Mouse (Mus musculus) liver, embryonic 14.5 days (tissue): ENCODE results near the gene Gclc. TPM values are rescaled to one million over a fixed set of nuclear protein-coding genes. Genes with fewer than 3 reads are reported as not detected.

ENCODE experiments used
- ATAC-seq: fragments of 200-750 bp; cut with Nextera tagmentation; 2 replicates; pipeline ENCODE4 v1.8.0; 2017; ENCODE audit warnings: moderate number of reproducible peaks, mild to moderate bottlenecking, moderate library complexity; ENCODE audit not compliant: insufficient read depth
- DNase-seq, 3 experiments: peaks; one replicate each; pipeline ENCODE4 v3.0.0-alpha.2; 2012 to 2013; ENCODE audit warnings: low read depth in 3 of 3, low spot score in 3 of 3
- H3K27ac ChIP-seq: fragments of 300-500 bp; sonication (generic); 2 replicates; pipeline ENCODE4 v1.5.1; 2014; ENCODE audit warnings: moderate library complexity, mild to moderate bottlenecking, control low read depth, inconsistent platforms
- H3K27me3 ChIP-seq: fragments of 300-500 bp; sonication (generic); 2 replicates; pipeline ENCODE4 v1.6.1; 2014; ENCODE audit warnings: mild to moderate bottlenecking, low read length, moderate library complexity; ENCODE audit not compliant: control insufficient read depth, insufficient read depth
- H3K36me3 ChIP-seq: fragments of 300-500 bp; sonication (generic); replicated peaks from 2 replicates; pipeline ENCODE4 v1.6.1; 2014; ENCODE audit warnings: low read depth; ENCODE audit not compliant: control insufficient read depth, insufficient read depth
- H3K4me1 ChIP-seq, 2 experiments: fragments of 200-500 bp in 1 of 2; fragments of 300-500 bp in 1 of 2; sonication (generic) in 1 of 2; replicated peaks; 2 replicates each; pipeline ENCODE4 v1.6.1; 2012 to 2014; ENCODE audit warnings: antibody characterized with exemption in 1 of 2, inconsistent platforms in 1 of 2, low read length in 1 of 2; ENCODE audit not compliant: control insufficient read depth in 2 of 2, insufficient read depth in 2 of 2
- H3K4me2 ChIP-seq: fragments of 300-500 bp; sonication (generic); 2 replicates; pipeline ENCODE4 v1.6.1; 2014; ENCODE audit warnings: low read depth, mild to moderate bottlenecking, control low read depth, moderate library complexity
- H3K4me3 ChIP-seq, 2 experiments: fragments of 200-500 bp in 1 of 2; fragments of 300-500 bp in 1 of 2; sonication (generic) in 1 of 2; 2 replicates each; pipeline ENCODE4 v1.5.1; 2012 to 2014; ENCODE audit warnings: low read depth in 2 of 2, low read length in 2 of 2, mild to moderate bottlenecking in 2 of 2, control low read depth in 1 of 2, inconsistent platforms in 1 of 2, moderate library complexity in 1 of 2; ENCODE audit not compliant: insufficient read depth in 1 of 2
- H3K9ac ChIP-seq: fragments of 300-500 bp; sonication (generic); replicated peaks from 2 replicates; pipeline ENCODE4 v1.6.1; 2014; ENCODE audit warnings: mild to moderate bottlenecking, control low read depth, moderate library complexity
- H3K9me3 ChIP-seq: fragments of 300-500 bp; sonication (generic); 2 replicates; pipeline ENCODE4 v1.6.1; 2016; ENCODE audit warnings: low read length, mixed read lengths; ENCODE audit not compliant: control insufficient read depth
- CTCF ChIP-seq: IDR thresholded peaks from 2 replicates; pipeline ENCODE4 v1.5.1; 2016; ENCODE audit warnings: antibody characterized with exemption, low read depth, control low read depth
- EP300 ChIP-seq: IDR thresholded peaks from 2 replicates; pipeline ENCODE4 v1.6.1; 2016; ENCODE audit warnings: antibody characterized with exemption, low read depth
- whole genome bisulfite sequencing: fragments of 180-500 bp; shearing (Covaris S2); extraction: QIAGEN DNeasy Blood & Tissue Kit; methylation state at CpG from one replicate; pipeline ENCODE4 v1.1.7; 2014; ENCODE audit not compliant: insufficient replicate concordance; 5-methylcytosine and 5-hydroxymethylcytosine counted together
- polyA plus RNA-seq, 2 experiments: library from polyadenylated mRNA; depleted of rRNA in 1 of 2; stranded (reverse) in 1 of 2; unstranded in 1 of 2; fragments of >200 nt; fragmentation: Nextera tagmentation in 1 of 2; extraction: Ambion mirVana in 1 of 2; gene quantifications; 2 replicates each; pipeline versions ENCODE4 v1.2.1 to v1.2.3; 2012 to 2014

The Gclc gene
- polyA plus RNA-seq, 2 experiments: 26.6 to 30.9 TPM

DNA sequence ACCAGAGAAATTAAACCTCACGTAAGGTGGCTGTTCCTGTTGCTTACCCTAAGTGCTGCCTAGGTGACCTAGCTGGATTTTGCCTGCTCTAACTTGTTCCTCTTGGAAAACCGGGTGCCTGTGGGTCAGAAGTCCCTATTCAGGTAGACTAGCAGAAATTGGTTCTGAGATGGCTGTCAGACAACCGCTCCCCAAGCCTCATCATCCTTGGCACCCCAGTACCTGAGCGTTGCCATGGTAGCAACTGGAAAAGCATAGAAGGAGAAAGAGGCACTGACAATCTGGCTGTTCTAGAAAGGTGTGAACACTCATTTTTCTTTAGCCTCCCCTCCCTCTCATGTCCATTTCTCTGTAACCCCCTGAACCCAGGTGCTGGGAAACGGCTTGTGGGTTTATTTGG, 17.0 kb downstream of the Gclc start:
- H3K4me2 ChIP-seq: no peak overlapping the region
- no peaks in the 10 kb centered on the region for H3K27me3 ChIP-seq
- ATAC-seq: no peak
- H3K4me1 ChIP-seq: no peaks in the 10 kb centered on the region
- no peak overlapping the region for H3K27ac ChIP-seq
- no peak overlapping the region for H3K4me3 ChIP-seq
- no peak overlapping the region for H3K9ac ChIP-seq
- H3K9me3 ChIP-seq: no peaks in the 10 kb centered on the region
- peaks cover 35% of the 10 kb centered on the region for H3K36me3 ChIP-seq
- WGBS: 89% methylated on average over 5 of the region's 5 CpGs
- TF ChIP-seq CTCF (no peak), EP300 (no peak)
- DNase-seq: no peak

DNA sequence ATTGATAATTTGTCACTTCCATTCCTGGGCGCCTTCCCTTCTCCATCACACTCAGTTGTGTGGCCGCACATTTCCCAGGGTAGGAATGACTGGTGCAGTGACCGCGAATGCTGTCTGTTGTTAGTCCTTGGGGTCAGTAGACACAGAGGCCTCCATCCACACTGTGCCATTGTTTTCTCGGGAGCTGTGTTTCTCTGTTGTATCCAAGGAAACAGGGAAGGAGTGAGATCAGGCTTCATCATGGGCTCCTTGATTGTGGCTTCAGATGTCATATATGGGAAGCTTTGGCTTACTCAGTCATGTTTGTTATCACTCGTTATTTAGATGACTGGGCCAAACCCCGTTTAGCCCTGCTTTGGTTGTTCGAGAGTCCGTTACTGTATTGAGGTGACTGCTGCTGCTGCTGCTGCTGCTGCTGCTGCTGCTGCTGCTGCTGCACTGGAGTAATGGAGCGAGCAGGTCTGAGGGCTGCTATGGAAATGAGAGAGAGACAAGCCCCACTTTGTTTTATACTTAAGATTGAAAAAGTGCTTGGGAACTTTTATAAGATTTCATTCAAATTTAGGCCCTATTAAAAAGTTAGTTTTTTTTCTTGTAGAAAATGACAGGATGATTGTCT, 17.5 kb downstream of the Gclc start:
- Histone ChIP-seq H3K4me2 (no peak overlapping the region), H3K27ac (no peak overlapping the region), H3K36me3 (peaks cover 35% of the 10 kb centered on the region), H3K4me3 (no peak overlapping the region), H3K9ac (no peak overlapping the region), H3K27me3 (no peaks in the 10 kb centered on the region), H3K4me1 (no peaks in the 10 kb centered on the region), H3K9me3 (no peaks in the 10 kb centered on the region)
- WGBS: 73% methylated on average over 10 of the region's 10 CpGs
- ATAC-seq (no peak), DNase-seq (no peak)
- no peak for TF ChIP-seq EP300

DNA sequence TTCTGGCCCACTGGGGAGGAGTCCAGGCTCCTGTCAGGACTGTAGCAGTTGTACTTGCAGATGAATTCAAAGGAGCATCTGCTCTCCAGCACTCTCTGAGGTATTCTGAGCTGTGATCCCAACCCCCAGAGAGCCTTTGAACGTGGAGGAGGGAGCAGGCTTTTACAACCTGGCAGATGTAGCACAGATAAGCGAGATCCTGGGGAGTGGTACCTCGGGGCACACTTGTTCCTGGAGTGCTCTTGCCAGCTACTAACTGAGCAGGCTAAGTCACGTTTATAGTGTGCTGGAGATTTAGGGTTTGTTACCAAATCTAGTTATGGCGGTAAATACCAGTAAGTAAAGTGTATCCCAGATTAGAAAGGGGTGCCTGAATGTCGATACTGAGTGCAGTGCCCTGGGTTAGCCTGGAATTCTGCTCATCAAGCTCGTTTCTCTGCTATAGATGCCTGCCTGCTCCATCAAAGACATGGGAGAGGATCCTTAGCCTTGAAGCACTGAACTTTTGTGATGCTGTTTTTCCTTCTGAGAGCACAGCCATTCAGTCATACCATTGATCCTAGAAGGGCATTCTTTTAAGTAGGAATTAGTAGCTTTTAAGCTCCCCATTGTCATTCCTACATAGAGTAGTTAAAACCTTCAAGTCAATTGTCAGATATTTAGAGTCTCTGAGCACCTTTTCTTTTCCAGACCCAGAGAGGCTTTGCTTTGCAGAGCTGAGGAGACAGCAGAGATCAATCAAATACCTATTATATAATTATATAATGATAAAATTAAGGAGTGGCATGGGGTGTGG, 22.6 kb downstream of the Gclc start:
- H3K4me2 ChIP-seq: no peak overlapping the region
- ATAC-seq: no peak
- no peaks in the 10 kb centered on the region for H3K4me1 ChIP-seq
- no peak overlapping the region for H3K4me3 ChIP-seq
- H3K9ac ChIP-seq: no peak overlapping the region
- 75% methylated on average over 7 of the region's 7 CpGs for WGBS
- TF ChIP-seq EP300 (no peak), CTCF (no peak)
- H3K27me3 ChIP-seq: no peaks in the 10 kb centered on the region
- H3K36me3 ChIP-seq: peaks cover 71% of the 10 kb centered on the region
- no peak overlapping the region for H3K27ac ChIP-seq
- no peaks in the 10 kb centered on the region for H3K9me3 ChIP-seq
- DNase-seq: no peak

DNA sequence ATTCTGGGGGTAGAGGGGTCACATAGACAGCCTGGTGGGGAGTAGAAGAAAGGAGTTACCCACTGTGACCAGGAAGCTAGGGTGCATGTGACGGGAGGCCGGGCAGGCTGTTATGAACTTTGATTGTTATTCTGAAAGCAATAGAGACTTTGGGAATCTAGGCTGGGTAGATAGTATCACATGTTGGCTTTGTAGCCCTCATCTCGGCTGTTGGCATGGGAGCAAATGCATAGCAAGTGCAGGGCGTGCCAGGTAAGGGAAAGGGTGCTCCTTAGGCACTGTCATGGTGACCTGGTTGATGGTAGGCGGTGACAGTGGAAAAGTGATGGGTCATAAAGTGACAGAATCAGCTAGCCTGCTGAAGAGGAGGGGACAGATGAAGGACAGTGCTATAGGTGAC, 23.3 kb downstream of the Gclc start:
- no peak for TF ChIP-seq CTCF
- no peak for TF ChIP-seq EP300
- WGBS: 88% methylated on average over 5 of the region's 5 CpGs
- Histone ChIP-seq H3K4me2 (no peak overlapping the region), H3K27ac (no peak overlapping the region), H3K9ac (no peak overlapping the region), H3K4me3 (no peak overlapping the region), H3K36me3 (peaks cover 78% of the 10 kb centered on the region), H3K27me3 (no peaks in the 10 kb centered on the region), H3K4me1 (no peaks in the 10 kb centered on the region), H3K9me3 (no peaks in the 10 kb centered on the region)
- ATAC-seq (no peak), DNase-seq (no peak)

DNA sequence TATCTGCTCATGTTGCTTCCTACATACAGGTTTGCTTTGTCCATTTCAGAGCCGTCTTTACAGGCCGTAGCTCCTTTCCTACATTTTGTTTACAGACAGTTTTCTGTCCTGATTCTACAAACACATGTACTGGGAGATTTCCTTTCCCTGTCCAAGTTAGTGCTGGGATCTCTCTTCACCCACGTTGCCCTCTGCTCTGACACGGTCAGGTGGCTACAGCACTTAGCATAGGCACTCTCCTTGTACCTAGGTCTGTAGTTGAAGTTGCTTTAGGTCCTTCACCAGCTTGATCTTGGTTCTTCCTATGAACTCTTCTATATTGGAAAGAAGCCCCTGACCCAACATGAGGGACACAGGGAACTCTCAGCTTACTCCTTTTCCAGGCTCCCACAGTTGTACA, 25.4 kb downstream of the Gclc start:
- ATAC-seq: no peak
- Histone ChIP-seq H3K27me3 (no peaks in the 10 kb centered on the region), H3K4me2 (no peak overlapping the region), H3K36me3 (peaks cover 94% of the 10 kb centered on the region), H3K27ac (no peak overlapping the region), H3K9ac (no peak overlapping the region), H3K4me1 (no peaks in the 10 kb centered on the region), H3K9me3 (no peaks in the 10 kb centered on the region), H3K4me3 (no peak overlapping the region)
- DNase-seq: no peak
- no peak for TF ChIP-seq EP300
- no peak for TF ChIP-seq CTCF
- WGBS: 90% methylated on average over 4 of the region's 4 CpGs
